Mouse (Mus musculus): ENCODE results near the gene Otx2. TPM values are rescaled to one million over a fixed set of nuclear protein-coding genes. Genes with fewer than 3 reads are reported as not detected.
A peak's percentile ranks its signal among the peaks of the same experiment; 100 is the strongest.

Otx2 gene
- polyA plus RNA-seq, 1 experiment from 2014 or later: not detected

DNA sequence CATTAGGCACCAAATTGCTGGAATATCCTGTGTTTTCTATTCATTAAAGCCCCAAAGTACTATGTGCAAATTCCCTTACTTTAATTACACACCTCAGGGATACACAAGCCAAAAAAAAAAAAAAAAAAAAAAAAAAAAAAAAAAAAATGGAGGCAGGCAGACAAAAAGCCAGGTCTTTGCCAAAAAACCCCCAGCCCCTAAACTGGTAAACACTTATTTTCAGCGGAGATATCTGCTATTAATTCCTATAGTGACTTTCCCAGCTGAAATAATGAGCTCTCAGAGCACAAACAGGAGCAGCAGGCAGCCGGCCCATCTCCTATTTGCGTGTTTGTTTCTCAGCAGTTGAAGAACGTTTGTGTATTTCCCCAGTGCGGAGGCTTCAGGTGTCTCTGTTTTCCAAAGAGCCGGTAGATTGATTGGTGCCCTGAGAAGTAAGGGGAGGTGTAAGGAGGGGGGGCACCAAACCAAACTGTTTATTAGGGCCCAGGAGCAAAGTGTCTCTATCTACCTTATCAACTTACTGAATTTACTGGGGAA, 34.3 kb upstream of the Otx2 start:
- no peak for ATAC-seq (ENCODE audit: low FRiP score, low TSS enrichment)
- 5% methylated on average over 6 of the region's 6 CpGs for WGBS
- Histone ChIP-seq H3K4me2 (replicated peaks; ENCODE audit: low read depth, low read length) (no peak overlapping the region), H3K4me1 (ENCODE audit: control insufficient read depth, insufficient read depth, low read length) (no peaks in the 10 kb centered on the region), H3K27me3 (ENCODE audit: control insufficient read depth, insufficient read depth, low read length) (peaks cover 65% of the 10 kb centered on the region), H3K9ac (ENCODE audit: low read depth, low read length) (no peak overlapping the region), H3K9me3 (ENCODE audit: control insufficient read depth, low read length) (no peaks in the 10 kb centered on the region), H3K4me3 (ENCODE audit: low read length) (no peak overlapping the region), H3K36me3 (ENCODE audit: control insufficient read depth, insufficient read depth, low read length) (no peaks in the 10 kb centered on the region), H3K27ac (ENCODE audit: low read depth, low read length) (no peak overlapping the region)

- Histone ChIP-seq H3K4me1 (ENCODE audit: control insufficient read depth, insufficient read depth, low read length) (no peaks in the 10 kb centered on the region), H3K27me3 (ENCODE audit: control insufficient read depth, insufficient read depth, low read length) (peaks cover 65% of the 10 kb centered on the region), H3K4me3 (ENCODE audit: low read length) (no peak overlapping the region), H3K27ac (ENCODE audit: low read depth, low read length) (no peak overlapping the region), H3K4me2 (replicated peaks; ENCODE audit: low read depth, low read length) (no peak overlapping the region), H3K9ac (ENCODE audit: low read depth, low read length) (no peak overlapping the region), H3K9me3 (ENCODE audit: control insufficient read depth, low read length) (no peaks in the 10 kb centered on the region), H3K36me3 (ENCODE audit: control insufficient read depth, insufficient read depth, low read length) (no peaks in the 10 kb centered on the region)
- ATAC-seq (ENCODE audit: low FRiP score, low TSS enrichment): no peak
- 61% methylated on average over 5 of the region's 5 CpGs for WGBS
These were observed 33.8 kb upstream of the Otx2 start for GRCm38 (mm10) chr14:48707391-48707790.

GRCm38 (mm10) chr14:48700790-48701370, 27.3 kb upstream of the Otx2 start:
- no peak for ATAC-seq (ENCODE audit: low FRiP score, low TSS enrichment)
- H3K27ac ChIP-seq (ENCODE audit: low read depth, low read length): no peak overlapping the region
- H3K4me1 ChIP-seq (ENCODE audit: control insufficient read depth, insufficient read depth, low read length): no peaks in the 10 kb centered on the region
- no peak overlapping the region for H3K9ac ChIP-seq (ENCODE audit: low read depth, low read length)
- no peak overlapping the region for H3K4me3 ChIP-seq (ENCODE audit: low read length)
- no peaks in the 10 kb centered on the region for H3K36me3 ChIP-seq (ENCODE audit: control insufficient read depth, insufficient read depth, low read length)
- no peak overlapping the region for H3K4me2 ChIP-seq (replicated peaks; ENCODE audit: low read depth, low read length)
- WGBS: 29% methylated on average over 8 of the region's 8 CpGs
- peaks cover 14% of the 10 kb centered on the region for H3K27me3 ChIP-seq (ENCODE audit: control insufficient read depth, insufficient read depth, low read length)
- H3K9me3 ChIP-seq (ENCODE audit: control insufficient read depth, low read length): no peaks in the 10 kb centered on the region

DNA sequence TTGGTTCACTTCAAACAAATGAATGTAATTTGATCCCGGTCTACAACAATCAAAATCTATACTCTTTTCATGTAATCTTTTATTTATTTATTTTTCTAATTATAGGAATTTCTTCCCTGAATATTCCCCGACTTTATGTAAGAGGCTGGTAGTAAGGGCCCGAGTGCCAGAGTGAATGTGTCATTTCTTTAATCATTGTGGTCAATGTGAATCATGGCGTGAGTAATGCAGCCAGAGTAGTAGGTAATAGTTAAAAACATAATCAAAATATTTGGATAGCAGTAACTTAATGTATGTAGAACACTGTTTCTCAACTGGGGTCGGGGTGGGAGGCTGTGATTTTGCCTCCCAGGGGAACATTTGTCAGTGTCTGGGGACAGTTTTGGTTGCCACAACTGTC, 6.0 kb upstream of the Otx2 start:
- no peak overlapping the region for H3K9ac ChIP-seq (ENCODE audit: low read depth, low read length)
- 76% methylated on average over 5 of the region's 5 CpGs for WGBS
- H3K4me3 ChIP-seq (ENCODE audit: low read length): no peak overlapping the region
- no peaks in the 10 kb centered on the region for H3K4me1 ChIP-seq (ENCODE audit: control insufficient read depth, insufficient read depth, low read length)
- no peak overlapping the region for H3K4me2 ChIP-seq (replicated peaks; ENCODE audit: low read depth, low read length)
- H3K9me3 ChIP-seq (ENCODE audit: control insufficient read depth, low read length): no peaks in the 10 kb centered on the region
- ATAC-seq (ENCODE audit: low FRiP score, low TSS enrichment): no peak
- H3K36me3 ChIP-seq (ENCODE audit: control insufficient read depth, insufficient read depth, low read length): no peaks in the 10 kb centered on the region
- no peak overlapping the region for H3K27ac ChIP-seq (ENCODE audit: low read depth, low read length)
- peaks cover 43% of the 10 kb centered on the region for H3K27me3 ChIP-seq (ENCODE audit: control insufficient read depth, insufficient read depth, low read length)

GRCm38 (mm10) chr14:48678674-48679073, 5.1 kb upstream of the Otx2 start:
- no peak for ATAC-seq (ENCODE audit: low FRiP score, low TSS enrichment)
- no peak overlapping the region for H3K27ac ChIP-seq (ENCODE audit: low read depth, low read length)
- H3K9me3 ChIP-seq (ENCODE audit: control insufficient read depth, low read length): no peaks in the 10 kb centered on the region
- no peaks in the 10 kb centered on the region for H3K36me3 ChIP-seq (ENCODE audit: control insufficient read depth, insufficient read depth, low read length)
- H3K4me3 ChIP-seq (ENCODE audit: low read length): no peak overlapping the region
- 86% methylated on average over 3 of the region's 3 CpGs for WGBS
- H3K27me3 ChIP-seq (ENCODE audit: control insufficient read depth, insufficient read depth, low read length): peaks cover 52% of the 10 kb centered on the region
- H3K4me2 ChIP-seq (replicated peaks; ENCODE audit: low read depth, low read length): no peak overlapping the region
- no peak overlapping the region for H3K9ac ChIP-seq (ENCODE audit: low read depth, low read length)
- H3K4me1 ChIP-seq (ENCODE audit: control insufficient read depth, insufficient read depth, low read length): no peaks in the 10 kb centered on the region

DNA sequence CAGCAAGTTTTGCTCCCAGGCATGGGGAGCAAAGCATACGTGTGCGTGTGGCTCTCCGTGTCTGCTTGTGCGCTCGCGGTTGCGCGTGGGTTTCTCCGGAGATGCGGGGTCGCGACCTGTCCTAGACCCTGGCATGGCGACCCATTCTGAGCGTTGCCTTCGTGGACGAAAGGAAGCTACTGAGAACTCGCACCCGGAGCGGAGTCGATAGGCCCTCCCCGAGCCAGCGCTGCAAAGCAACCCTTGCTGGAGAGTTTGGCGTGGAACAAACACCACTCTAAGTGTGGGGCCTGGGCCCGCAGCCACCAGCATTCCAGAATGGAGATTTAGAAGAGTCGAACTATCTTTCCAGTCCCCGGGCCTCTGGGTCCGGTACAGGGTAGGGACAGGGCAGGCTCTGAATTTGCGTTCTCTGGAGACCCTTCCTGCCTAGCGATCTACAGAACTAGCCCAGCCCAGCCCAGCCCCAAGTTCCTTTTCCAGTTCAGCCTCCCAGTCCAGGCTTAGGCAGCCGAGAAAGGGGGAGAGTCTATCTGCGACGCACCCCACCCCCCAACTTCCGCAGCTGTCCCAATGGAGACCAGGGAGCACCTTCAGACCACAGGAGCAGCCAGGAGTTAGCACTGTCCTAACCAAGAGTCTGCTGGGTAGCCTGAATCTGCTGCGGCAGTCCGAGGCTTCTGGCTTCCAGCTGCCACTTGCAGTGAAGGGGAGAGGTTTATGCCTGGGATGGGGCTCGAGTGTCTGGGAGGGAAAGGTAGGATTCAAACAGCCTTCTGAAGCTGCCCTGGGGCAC, 615 bp upstream of the Otx2 start:
- H3K36me3 ChIP-seq (ENCODE audit: control insufficient read depth, insufficient read depth, low read length): no peaks in the 10 kb centered on the region
- no peak overlapping the region for H3K27ac ChIP-seq (ENCODE audit: low read depth, low read length)
- H3K4me1 ChIP-seq (ENCODE audit: control insufficient read depth, insufficient read depth, low read length): no peaks in the 10 kb centered on the region
- peak; percentile 12; the same call in 1 of the 2 replicates for ATAC-seq (ENCODE audit: low FRiP score, low TSS enrichment)
- no peak overlapping the region for H3K9ac ChIP-seq (ENCODE audit: low read depth, low read length)
- WGBS: 2% methylated on average over 36 of the region's 36 CpGs
- no peak overlapping the region for H3K4me2 ChIP-seq (replicated peaks; ENCODE audit: low read depth, low read length)
- H3K4me3 ChIP-seq (ENCODE audit: low read length): no peak overlapping the region
- no peaks in the 10 kb centered on the region for H3K9me3 ChIP-seq (ENCODE audit: control insufficient read depth, low read length)
- peaks cover 95% of the 10 kb centered on the region for H3K27me3 ChIP-seq (ENCODE audit: control insufficient read depth, insufficient read depth, low read length)

DNA sequence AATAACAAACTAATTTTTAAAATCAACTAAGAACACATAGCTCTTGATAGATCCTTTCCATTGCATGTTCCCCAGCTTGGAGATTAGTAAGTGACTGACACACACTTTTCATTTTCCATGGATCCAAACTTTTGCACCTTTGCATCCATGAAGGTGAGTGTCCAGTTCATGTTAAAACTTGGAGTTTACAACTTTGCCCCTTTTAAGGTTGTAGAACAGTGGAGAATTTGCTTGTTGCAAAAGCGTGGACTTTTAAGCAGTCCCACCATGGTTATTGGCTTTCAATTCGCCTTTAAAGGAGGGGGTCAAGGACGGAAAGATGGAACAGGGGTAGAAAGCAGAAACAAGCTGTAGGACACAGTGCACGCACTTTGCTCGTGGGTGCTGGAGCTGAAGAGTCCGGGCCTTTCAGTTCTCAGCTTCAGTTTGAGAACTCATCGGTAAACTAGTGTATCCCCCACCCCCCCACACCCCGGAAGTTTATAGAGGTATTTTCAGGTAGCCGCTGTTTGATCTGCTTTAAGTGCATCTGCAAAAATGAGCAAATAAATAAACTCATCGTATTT, 925 bp downstream of the Otx2 start:
- Histone ChIP-seq H3K4me1 (ENCODE audit: control insufficient read depth, insufficient read depth, low read length) (no peaks in the 10 kb centered on the region), H3K27ac (ENCODE audit: low read depth, low read length) (no peak overlapping the region), H3K36me3 (ENCODE audit: control insufficient read depth, insufficient read depth, low read length) (no peaks in the 10 kb centered on the region), H3K9me3 (ENCODE audit: control insufficient read depth, low read length) (no peaks in the 10 kb centered on the region), H3K4me2 (replicated peaks; ENCODE audit: low read depth, low read length) (no peak overlapping the region), H3K4me3 (ENCODE audit: low read length) (no peak overlapping the region), H3K27me3 (ENCODE audit: control insufficient read depth, insufficient read depth, low read length) (peaks cover 96% of the 10 kb centered on the region), H3K9ac (ENCODE audit: low read depth, low read length) (no peak overlapping the region)
- WGBS: 7% methylated on average over 10 of the region's 10 CpGs
- no peak for ATAC-seq (ENCODE audit: low FRiP score, low TSS enrichment)

DNA sequence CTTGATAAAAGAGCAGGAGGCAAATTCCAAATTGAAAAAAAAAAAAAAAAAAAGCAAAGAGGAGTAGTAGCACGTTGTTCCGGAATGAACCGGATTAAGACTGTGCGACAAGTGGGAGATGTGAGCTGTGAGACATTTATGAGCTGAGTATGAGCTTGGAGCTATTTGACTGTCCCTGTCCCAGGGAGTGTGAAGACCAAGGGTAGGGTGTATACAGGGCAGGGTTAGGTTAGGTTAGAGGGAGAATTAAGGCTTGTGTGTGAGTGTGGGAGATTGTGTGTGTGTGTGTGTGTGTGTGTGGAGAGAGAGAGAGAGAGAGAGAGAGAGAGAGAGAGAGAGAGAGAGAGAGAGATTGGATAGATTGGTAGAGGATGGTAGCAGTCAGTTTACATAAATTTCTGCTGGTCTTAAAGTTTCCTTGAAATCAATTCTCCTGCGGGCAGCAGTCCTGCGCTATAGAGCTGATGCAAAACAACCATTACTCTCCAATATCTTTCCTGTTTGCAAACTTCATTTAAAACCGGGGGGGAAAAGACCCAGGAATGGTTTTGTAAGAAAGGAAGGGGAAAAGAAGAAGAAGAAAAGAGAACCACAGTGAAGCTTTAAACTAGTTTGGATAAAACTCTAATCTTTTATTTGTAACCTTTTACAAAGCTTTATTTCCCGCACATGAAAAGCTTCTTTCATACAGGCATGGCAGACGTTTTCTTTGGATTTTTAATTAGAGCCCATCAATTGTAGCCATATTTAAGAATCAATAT, 2.0 kb downstream of the Otx2 start:
- no peak overlapping the region for H3K4me2 ChIP-seq (replicated peaks; ENCODE audit: low read depth, low read length)
- no peak overlapping the region for H3K9ac ChIP-seq (ENCODE audit: low read depth, low read length)
- H3K36me3 ChIP-seq (ENCODE audit: control insufficient read depth, insufficient read depth, low read length): no peaks in the 10 kb centered on the region
- no peak for ATAC-seq (ENCODE audit: low FRiP score, low TSS enrichment)
- no peaks in the 10 kb centered on the region for H3K9me3 ChIP-seq (ENCODE audit: control insufficient read depth, low read length)
- peaks cover 95% of the 10 kb centered on the region for H3K27me3 ChIP-seq (ENCODE audit: control insufficient read depth, insufficient read depth, low read length)
- no peak overlapping the region for H3K4me3 ChIP-seq (ENCODE audit: low read length)
- H3K27ac ChIP-seq (ENCODE audit: low read depth, low read length): no peak overlapping the region
- WGBS: 16% methylated on average over 9 of the region's 9 CpGs
- no peaks in the 10 kb centered on the region for H3K4me1 ChIP-seq (ENCODE audit: control insufficient read depth, insufficient read depth, low read length)

All from kidney, embryonic 14.5 days (tissue).